9 mouse cellular contexts compared by ENCODE assay signal in genomic region chr7:81179494-81179893, GRCm38 (mm10). TPM values are rescaled to one million over a fixed set of nuclear protein-coding genes. Genes with fewer than 3 reads are reported as not detected.
DNase-seq lines count a peak whose midpoint lies in the region; ATAC-seq lines count a peak whose summit lies in the region.
"Had no signal": no experiment of that assay in that cellular context is flagged by ENCODE, and none has a peak within 500 bp of the region (broad histone marks: within the 10 kb centered on the region; RNA-seq: fewer than 3 reads in every experiment).

No protein-coding gene starts in this region.

- intact Hi-C loops in left cerebral cortex, postnatal 25 days (cut with DNase I): no loop called here

- no peak for DNase-seq in frontal cortex, postnatal 25 days (ENCODE audit: low spot score in 2 of 2)
- DNase-seq in thymus, postnatal 4 days: peak; percentile 32
- DNase-seq in thymus, postnatal 36 days: no peak
- peak; percentile 16 to 67 for DNase-seq in left cerebral cortex, postnatal 25 days (ENCODE audit: low spot score in 2 of 2)
- DNase-seq in cerebellum, adult 9-10 months: no peak
- DNase-seq in embryo, embryonic 11 days: no peak
- no peak for DNase-seq in heart, adult 8-10 months (ENCODE audit: low spot score)
- DNase-seq: heart, adult 2 months had no signal

- peak; percentile 50; the same call in 1 of the 2 replicates for ATAC-seq in frontal cortex, adult (ENCODE audit: low TSS enrichment)

RNA-seq across cellular contexts. Expression of gene Pde8a, which starts 33.9 kb away (rescaled TPM):
- 1 to 10 TPM; 5.7 to 6.4 TPM for total RNA-seq in left cerebral cortex, postnatal 25 days (2021)
- 10 to 100 TPM; 13.4 to 16.0 (median 14.0) TPM for total RNA-seq in heart, adult 8-10 months (2022)

Comparison
In these comparisons a context has a peak if more than half of its experiments do, and no peak if none do; other contexts are left out.
1. DNase-seq: peak in thymus, postnatal 4 days (single experiment) and left cerebral cortex, postnatal 25 days (2 of 2); none in frontal cortex, postnatal 25 days (0 of 2), thymus, postnatal 36 days (0 of 2), cerebellum, adult 9-10 months (single experiment), embryo, embryonic 11 days (single experiment) and heart, adult 8-10 months (single experiment).